Mouse (Mus musculus): ENCODE measurements at regions not wholly inside any gene's neighbourhood (a gene's known extent, or its start where the extent isn't known, plus 50 kb on each side); places are given as distances from the start of the nearest gene placed in this dataset.

DNA sequence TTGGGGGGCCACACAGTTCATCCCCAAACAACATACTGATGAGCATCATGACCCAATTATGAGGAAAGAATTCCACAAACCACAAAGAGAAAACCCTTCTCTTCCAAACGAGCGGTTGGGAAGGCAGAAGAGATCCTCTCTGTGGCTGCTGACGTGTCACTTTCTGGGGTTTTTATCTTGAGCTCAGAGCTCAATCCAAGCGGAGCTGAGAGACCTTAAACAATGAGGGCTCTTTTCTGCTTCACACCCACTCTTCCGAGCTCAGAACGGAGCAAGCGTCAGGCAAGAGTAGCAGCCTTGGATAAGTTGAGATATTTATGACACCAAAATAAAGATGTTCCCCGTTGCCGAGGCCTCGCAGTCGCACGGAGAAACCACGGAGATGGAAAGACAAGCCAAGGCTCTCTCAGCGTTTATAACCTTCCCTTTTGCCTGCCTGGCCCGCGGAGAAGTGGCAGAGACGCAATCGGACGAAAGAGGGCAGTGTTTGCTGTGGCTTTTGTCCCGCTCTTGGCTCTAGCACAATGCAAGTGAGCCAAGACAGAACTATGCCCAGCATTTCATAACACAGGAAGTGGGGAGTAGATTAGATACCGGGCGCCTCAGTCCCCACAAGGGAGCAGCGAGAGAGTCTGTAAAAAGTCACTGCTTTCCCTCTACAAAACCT, 100.7 kb downstream of the Chic2 start:
- peak; percentile 91 for ATAC-seq (replicated peaks)
- H3K27ac ChIP-seq, result no peak overlapping the region
- H3K4me1 ChIP-seq, result peaks cover 5% of the 10 kb centered on the region; the same call in 1 of the 2 replicates
- no peaks in the 10 kb centered on the region for H3K36me3 ChIP-seq (replicated peaks)
- peak overlapping the region; percentile 46 for H3K4me2 ChIP-seq
- H3K27me3 ChIP-seq (replicated peaks), result peaks cover 68% of the 10 kb centered on the region
- no peaks in the 10 kb centered on the region for H3K9me3 ChIP-seq
- peak overlapping the region; percentile 40; the same call in 1 of the 2 replicates for H3K9ac ChIP-seq
- under 1% methylated on average over 23 of the region's 23 CpGs for WGBS
- peak overlapping the region; percentile 30 for H3K4me3 ChIP-seq

DNA sequence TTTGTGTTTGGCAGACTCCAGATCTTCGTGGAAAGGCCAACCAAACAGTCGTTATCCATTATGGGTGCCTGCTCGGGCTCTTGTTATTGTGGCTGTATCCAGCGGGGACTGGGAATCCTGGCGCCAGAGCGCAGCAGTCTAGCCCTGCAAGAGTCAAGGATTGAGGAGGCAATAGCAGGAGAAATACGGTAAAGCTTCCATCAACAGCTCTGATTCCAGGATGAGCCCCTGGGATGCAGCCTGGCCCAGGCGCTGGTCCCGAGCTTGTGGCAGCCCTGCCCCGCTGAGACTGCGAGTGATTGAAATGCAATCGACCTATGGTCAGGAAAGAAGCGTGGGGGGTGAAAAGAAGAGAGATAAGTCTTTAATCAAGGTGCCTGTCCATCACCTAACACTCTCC, 103.1 kb downstream of the Chic2 start:
- H3K9ac ChIP-seq, result no peak overlapping the region
- H3K27me3 ChIP-seq (replicated peaks), result peaks cover 54% of the 10 kb centered on the region
- H3K9me3 ChIP-seq, result no peaks in the 10 kb centered on the region
- no peaks in the 10 kb centered on the region for H3K36me3 ChIP-seq (replicated peaks)
- no peak overlapping the region for H3K27ac ChIP-seq
- under 1% methylated on average over 13 of the region's 13 CpGs for WGBS
- ATAC-seq (replicated peaks), result no peak
- H3K4me1 ChIP-seq, result peaks cover 5% of the 10 kb centered on the region; the same call in 1 of the 2 replicates
- H3K4me3 ChIP-seq, result no peak overlapping the region
- H3K4me2 ChIP-seq, result no peak overlapping the region

DNA sequence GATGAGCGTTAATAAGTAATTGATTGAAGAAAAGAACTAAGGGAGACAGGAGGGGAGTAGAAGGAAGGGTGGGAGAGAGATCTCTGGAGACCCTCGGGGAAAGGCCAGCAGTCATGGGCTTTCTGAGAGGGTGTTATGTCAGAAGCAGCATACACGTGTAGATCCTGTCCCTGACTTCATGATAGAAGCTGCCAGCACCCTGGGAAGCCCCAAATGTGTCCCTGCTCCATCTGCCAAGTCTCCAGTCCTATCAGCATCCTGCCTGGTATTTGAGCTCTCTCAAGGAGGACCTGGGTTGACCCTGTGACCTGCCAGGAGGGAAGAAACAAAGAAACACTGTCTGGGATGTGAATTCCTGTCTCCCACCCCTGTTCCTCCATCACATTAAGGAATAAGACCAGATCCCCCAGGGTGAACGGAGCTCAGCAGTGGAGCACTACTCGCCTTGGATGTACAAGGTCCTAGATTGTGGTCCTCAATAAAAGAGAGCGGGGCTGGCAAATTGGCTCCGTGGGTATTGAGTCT, 107.1 kb downstream of the Chic2 start:
- 0 out of 2 replicates have a peak, but pooled peaks cover 3% of the 10 kb centered on the region for H3K4me1 ChIP-seq
- ATAC-seq (replicated peaks), result no peak
- H3K4me3 ChIP-seq, result no peak overlapping the region
- H3K36me3 ChIP-seq (replicated peaks), result no peaks in the 10 kb centered on the region
- H3K27ac ChIP-seq, result no peak overlapping the region
- 51% methylated on average over 7 of the region's 7 CpGs for WGBS
- peaks cover 28% of the 10 kb centered on the region for H3K27me3 ChIP-seq (replicated peaks)
- H3K4me2 ChIP-seq, result no peak overlapping the region
- H3K9ac ChIP-seq, result no peak overlapping the region
- H3K9me3 ChIP-seq, result no peaks in the 10 kb centered on the region

DNA sequence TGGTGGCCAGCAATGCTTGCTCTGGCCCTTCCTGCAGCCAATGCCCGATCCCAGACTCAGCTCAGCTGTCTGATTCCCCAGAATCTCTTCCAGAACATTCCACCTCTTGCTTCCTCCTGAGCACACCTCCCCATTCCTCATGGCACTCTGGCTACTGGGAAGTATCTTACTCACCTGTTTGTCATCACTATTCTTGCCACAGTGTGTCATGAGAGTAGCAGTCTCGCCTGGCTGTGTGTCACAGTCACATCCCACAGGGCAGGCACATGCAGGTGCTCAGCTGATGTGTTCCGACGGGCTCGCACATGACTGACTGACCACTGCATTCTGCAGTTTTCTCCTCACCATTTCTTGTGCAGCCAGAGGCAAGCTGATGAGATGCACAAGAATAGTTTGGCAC, 108.5 kb downstream of the Chic2 start:
- 89% methylated on average over 5 of the region's 5 CpGs for WGBS
- Histone ChIP-seq H3K36me3 (replicated peaks) (no peaks in the 10 kb centered on the region), H3K4me2 (no peak overlapping the region), H3K4me1 (no peaks in the 10 kb centered on the region), H3K27me3 (replicated peaks) (0 out of 2 replicates have a peak, but pooled peaks cover 16% of the 10 kb centered on the region), H3K9me3 (no peaks in the 10 kb centered on the region), H3K4me3 (no peak overlapping the region), H3K27ac (no peak overlapping the region), H3K9ac (no peak overlapping the region)
- no peak for ATAC-seq (replicated peaks)

DNA sequence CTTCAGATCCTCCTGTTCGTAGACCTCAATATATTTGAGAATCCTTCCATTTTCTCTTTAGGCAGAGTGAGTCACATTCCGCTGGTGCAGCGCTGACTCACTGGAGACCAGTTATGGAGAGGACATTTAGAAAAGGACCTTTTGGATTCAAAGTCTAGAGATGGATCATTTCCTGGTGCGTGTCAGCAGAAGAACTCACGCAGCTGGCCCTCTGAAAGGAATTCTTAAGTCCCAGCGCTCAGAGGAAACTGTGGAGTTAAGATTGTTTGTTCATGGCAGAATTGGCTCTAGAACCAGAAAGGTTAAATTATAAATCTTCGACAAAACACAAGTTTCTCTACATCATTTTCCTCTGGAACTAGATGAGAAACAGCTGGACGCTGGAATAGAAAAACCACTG, 108.9 kb downstream of the Chic2 start:
- Histone ChIP-seq H3K4me3 (no peak overlapping the region), H3K27ac (no peak overlapping the region), H3K9ac (no peak overlapping the region), H3K36me3 (replicated peaks) (no peaks in the 10 kb centered on the region), H3K27me3 (replicated peaks) (0 out of 2 replicates have a peak, but pooled peaks cover 14% of the 10 kb centered on the region), H3K4me2 (no peak overlapping the region), H3K4me1 (no peaks in the 10 kb centered on the region), H3K9me3 (no peaks in the 10 kb centered on the region)
- no peak for ATAC-seq (replicated peaks)
- WGBS, result 86% methylated on average over 8 of the region's 8 CpGs

DNA sequence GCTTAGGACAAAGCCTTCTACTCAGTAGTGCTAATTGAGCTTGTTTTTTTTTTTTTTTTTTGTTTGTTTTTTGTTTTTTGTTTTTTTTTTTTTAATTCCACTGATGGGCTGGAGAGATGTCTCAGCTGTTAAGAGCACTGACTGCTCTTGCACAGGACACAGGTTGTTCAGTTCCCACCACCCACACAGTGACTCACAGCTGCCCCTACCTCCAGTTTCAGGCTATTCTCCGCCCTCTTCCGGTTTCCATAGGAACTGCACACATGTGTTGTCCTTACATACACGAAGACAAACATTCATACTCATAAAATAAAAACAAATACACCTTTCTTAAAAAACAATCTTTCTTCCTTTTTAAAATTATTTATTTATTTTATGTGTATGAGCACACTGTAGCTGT, 111.3 kb downstream of the Chic2 start:
- 91% methylated on average over 3 of the region's 3 CpGs for WGBS
- Histone ChIP-seq H3K9me3 (no peaks in the 10 kb centered on the region), H3K36me3 (replicated peaks) (no peaks in the 10 kb centered on the region), H3K27me3 (replicated peaks) (no peaks in the 10 kb centered on the region), H3K9ac (no peak overlapping the region), H3K27ac (no peak overlapping the region), H3K4me2 (no peak overlapping the region), H3K4me1 (no peaks in the 10 kb centered on the region), H3K4me3 (no peak overlapping the region)
- ATAC-seq (replicated peaks), result no peak

DNA sequence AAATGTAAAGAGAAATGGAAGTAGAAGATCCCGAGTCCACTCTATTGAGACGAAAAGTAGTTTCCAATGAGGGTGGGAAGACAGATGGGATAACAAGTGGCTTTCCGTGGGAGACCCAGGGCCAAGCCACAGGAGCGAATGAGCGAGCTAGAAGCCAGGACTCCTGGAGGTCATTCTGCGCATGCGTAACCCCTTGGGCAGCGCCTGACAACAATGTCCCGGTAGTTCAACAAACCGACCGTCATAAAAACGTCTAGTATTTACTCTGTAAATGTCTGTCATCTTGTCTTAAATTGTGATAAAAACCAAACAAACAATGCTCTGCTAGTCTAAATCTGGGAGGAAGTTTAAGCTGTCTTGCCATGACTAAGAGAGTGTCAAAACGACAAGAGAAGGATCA, 112.4 kb downstream of the Chic2 start:
- no peaks in the 10 kb centered on the region for H3K36me3 ChIP-seq (replicated peaks)
- H3K9me3 ChIP-seq, result no peaks in the 10 kb centered on the region
- ATAC-seq (replicated peaks), result no peak
- H3K9ac ChIP-seq, result no peak overlapping the region
- no peaks in the 10 kb centered on the region for H3K27me3 ChIP-seq (replicated peaks)
- H3K4me1 ChIP-seq, result no peaks in the 10 kb centered on the region
- H3K27ac ChIP-seq, result no peak overlapping the region
- H3K4me2 ChIP-seq, result no peak overlapping the region
- 85% methylated on average over 13 of the region's 13 CpGs for WGBS
- no peak overlapping the region for H3K4me3 ChIP-seq

DNA sequence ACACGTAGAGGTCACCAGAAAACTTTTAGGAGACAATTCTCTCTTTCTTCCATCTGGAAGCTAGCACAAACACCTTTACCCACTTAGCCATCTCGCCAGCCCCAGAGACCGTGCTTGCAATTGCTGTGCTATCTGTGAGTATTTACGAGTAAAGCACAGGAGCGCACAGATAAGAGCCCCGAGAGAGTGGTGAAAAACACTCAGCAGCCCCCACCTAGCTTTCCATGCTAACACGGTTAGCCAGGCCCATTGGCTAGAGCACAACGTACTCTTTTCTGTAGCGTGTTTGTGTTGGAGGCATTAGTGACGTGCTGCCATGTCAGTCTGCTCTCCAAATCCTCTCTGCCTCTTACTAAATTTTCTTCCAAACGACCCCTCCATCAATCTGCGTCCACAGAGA, 112.8 kb downstream of the Chic2 start:
- ATAC-seq (replicated peaks), result no peak
- 89% methylated on average over 12 of the region's 12 CpGs for WGBS

DNA sequence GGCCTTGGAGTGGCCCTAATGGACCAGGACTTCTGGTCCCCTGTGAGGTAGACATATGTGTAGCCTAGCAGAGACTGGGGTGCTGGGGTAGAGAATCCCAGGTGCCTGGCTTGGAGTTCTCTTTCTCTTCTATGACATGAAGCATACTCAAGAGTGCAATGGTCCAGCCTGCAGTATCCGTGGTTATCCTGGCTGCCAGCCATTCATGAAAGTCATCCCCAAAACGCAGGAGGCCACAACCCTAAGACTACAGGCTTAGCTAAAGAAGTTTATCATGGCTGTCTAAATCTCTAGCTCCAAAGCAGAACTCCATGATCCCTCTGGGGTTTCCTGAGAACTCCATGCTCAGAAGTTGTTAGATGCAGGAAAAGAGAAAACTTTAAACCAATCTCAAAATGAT, 117.0 kb downstream of the Chic2 start:
- no peaks in the 10 kb centered on the region for H3K4me1 ChIP-seq
- H3K27ac ChIP-seq, result no peak overlapping the region
- H3K9ac ChIP-seq, result no peak overlapping the region
- H3K9me3 ChIP-seq, result no peaks in the 10 kb centered on the region
- no peaks in the 10 kb centered on the region for H3K27me3 ChIP-seq (replicated peaks)
- 73% methylated on average over 2 of the region's 2 CpGs for WGBS
- ATAC-seq (replicated peaks), result no peak
- no peak overlapping the region for H3K4me2 ChIP-seq
- H3K4me3 ChIP-seq, result no peak overlapping the region
- H3K36me3 ChIP-seq (replicated peaks), result no peaks in the 10 kb centered on the region

More for the DNA sequence above, 112.8 kb downstream of the Chic2 start:
- H3K27me3 ChIP-seq (replicated peaks), result no peaks in the 10 kb centered on the region
- H3K9ac ChIP-seq, result no peak overlapping the region
- H3K4me1 ChIP-seq, result no peaks in the 10 kb centered on the region
- no peak overlapping the region for H3K4me2 ChIP-seq
- no peak overlapping the region for H3K27ac ChIP-seq
- no peak overlapping the region for H3K4me3 ChIP-seq
- H3K36me3 ChIP-seq (replicated peaks), result no peaks in the 10 kb centered on the region
- H3K9me3 ChIP-seq, result no peaks in the 10 kb centered on the region

DNA sequence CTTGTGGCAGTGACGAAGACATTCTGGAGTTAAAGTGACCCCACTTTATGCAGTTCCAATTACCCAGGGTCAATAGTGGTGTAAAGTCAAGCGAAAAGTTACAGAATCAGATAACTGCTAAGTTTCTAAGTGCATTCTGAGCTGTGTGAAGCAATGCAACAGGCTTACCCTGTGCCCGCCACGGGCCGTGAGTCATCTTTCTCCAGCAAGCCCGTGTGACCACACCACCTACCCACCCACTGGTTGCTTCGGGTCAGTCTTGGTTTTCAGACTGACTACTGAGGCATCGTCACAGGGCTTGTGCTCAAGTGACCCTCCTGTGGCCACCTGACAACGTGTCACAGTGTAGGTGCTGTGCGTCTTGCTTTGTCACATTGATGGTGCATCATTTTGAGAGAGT, 118.8 kb downstream of the Chic2 start:
- WGBS, result 91% methylated on average over 10 of the region's 10 CpGs
- Histone ChIP-seq H3K4me1 (no peaks in the 10 kb centered on the region), H3K9ac (no peak overlapping the region), H3K36me3 (replicated peaks) (no peaks in the 10 kb centered on the region), H3K27me3 (replicated peaks) (no peaks in the 10 kb centered on the region), H3K27ac (no peak overlapping the region), H3K4me3 (no peak overlapping the region), H3K9me3 (no peaks in the 10 kb centered on the region), H3K4me2 (no peak overlapping the region)
- ATAC-seq (replicated peaks), result no peak

DNA sequence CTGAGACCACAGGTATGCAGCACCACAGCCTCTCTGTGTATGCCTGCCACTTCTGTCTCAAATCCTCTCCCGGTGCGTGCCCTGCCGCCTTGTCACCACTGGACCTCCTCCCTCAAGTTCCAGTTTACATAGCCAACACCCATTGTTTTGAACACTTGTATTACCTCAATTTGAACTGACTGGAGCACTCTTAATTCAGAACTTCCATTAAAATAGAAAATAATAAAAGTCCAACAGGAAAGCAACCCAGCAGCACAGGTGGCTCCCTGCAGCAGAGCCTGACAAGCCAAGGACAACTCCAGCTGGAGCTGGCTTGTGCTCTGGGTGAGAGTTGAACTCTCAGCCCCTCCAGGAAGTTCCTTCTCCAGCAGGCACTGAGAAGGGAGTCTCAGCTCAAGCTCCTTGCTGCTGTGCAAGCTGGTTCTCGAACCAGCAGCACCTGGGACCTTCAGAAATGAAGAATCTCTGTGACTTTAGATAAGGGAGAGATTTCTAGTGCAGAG, 120.5 kb downstream of the Chic2 start:
- no peak for ATAC-seq (replicated peaks)
- Histone ChIP-seq H3K27ac (no peak overlapping the region), H3K9me3 (no peaks in the 10 kb centered on the region), H3K4me1 (no peaks in the 10 kb centered on the region), H3K4me3 (no peak overlapping the region), H3K4me2 (no peak overlapping the region), H3K27me3 (replicated peaks) (no peaks in the 10 kb centered on the region), H3K9ac (no peak overlapping the region), H3K36me3 (replicated peaks) (no peaks in the 10 kb centered on the region)
- 86% methylated on average over 4 of the region's 4 CpGs for WGBS

DNA sequence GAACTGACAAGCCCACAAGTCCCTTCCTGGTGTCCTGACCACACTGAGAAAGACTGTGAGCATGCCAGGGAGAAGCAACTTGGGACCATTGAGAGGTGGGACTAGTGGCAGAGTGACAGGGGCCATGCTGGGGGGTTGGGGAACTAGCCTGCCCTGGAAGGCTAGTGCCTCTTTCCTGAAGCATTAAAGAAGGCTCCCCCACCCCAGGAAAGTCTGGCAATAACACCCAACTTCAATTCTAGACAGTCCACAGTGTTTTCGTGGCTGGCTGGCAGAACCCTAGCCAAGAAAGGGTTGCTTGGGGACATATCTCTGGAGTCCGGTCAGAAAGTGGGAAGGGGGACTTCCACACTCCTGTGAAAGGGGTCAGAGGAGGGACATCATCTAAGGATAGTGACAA, 121.2 kb downstream of the Chic2 start:
- WGBS, result 79% methylated on average over 2 of the region's 2 CpGs
- no peak overlapping the region for H3K4me3 ChIP-seq
- H3K36me3 ChIP-seq (replicated peaks), result no peaks in the 10 kb centered on the region
- no peaks in the 10 kb centered on the region for H3K9me3 ChIP-seq
- no peak for ATAC-seq (replicated peaks)
- no peak overlapping the region for H3K27ac ChIP-seq
- no peaks in the 10 kb centered on the region for H3K27me3 ChIP-seq (replicated peaks)
- no peak overlapping the region for H3K4me2 ChIP-seq
- no peaks in the 10 kb centered on the region for H3K4me1 ChIP-seq
- no peak overlapping the region for H3K9ac ChIP-seq

DNA sequence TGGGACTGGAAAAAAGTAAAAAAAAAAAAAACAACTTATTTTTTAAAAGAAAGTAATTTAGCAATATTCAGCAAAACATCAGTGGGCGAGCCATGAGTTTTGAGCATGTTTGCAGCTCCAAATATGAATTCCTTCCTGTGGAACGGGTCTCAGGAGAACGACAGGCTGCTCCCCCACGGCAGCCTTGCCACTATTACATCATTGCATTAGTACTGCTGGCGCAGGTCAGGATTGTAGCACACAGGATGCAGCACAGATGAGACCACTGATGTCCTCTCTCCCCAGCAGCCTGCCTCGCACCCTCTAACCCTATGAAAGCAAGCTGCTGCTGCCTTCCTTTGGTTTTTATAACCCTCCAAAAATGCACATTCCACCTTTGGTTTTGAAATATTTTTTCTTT, 121.7 kb downstream of the Chic2 start:
- Histone ChIP-seq H3K9ac (no peak overlapping the region), H3K4me1 (no peaks in the 10 kb centered on the region), H3K9me3 (no peaks in the 10 kb centered on the region), H3K4me3 (no peak overlapping the region), H3K27me3 (replicated peaks) (no peaks in the 10 kb centered on the region), H3K27ac (no peak overlapping the region), H3K4me2 (no peak overlapping the region), H3K36me3 (replicated peaks) (no peaks in the 10 kb centered on the region)
- ATAC-seq (replicated peaks), result no peak
- 87% methylated on average over 6 of the region's 6 CpGs for WGBS

Measured in midbrain, embryonic 15.5 days (tissue).